Mouse (Mus musculus): ENCODE measurements around the gene Kidins220.

GRCm38 (mm10) chr12:24933206-24933775 is 41.4 kb upstream of the Kidins220 start:
- no peak for TF ChIP-seq POLR2A (IDR thresholded peaks at IDR 0.05; ENCODE audit: insufficient read depth, low read depth, low read length)
- no peak for TF ChIP-seq CTCF (IDR thresholded peaks at IDR 0.05)
